Mouse (Mus musculus) limb, embryonic 11.5 days (tissue): Measurements from ENCODE around the gene Gss. TPM values are rescaled to one million over a fixed set of nuclear protein-coding genes. Genes with fewer than 3 reads are reported as not detected.

Experiments used
- ATAC-seq: fragments of 200-750 bp; cut with Nextera tagmentation; 2 replicates; pipeline ENCODE4 v1.8.0; 2017; ENCODE audit warnings: low read depth; ENCODE audit not compliant: insufficient number of reproducible peaks, low FRiP score, low TSS enrichment
- DNase-seq: peaks from one replicate; pipeline ENCODE4 v3.0.0-alpha.2; 2015; ENCODE audit warnings: low spot score
- H3K27ac ChIP-seq: fragments of 300-500 bp; sonication (generic); replicated peaks from 2 replicates; pipeline ENCODE4 v1.5.1; 2014; ENCODE audit warnings: low read depth, mild to moderate bottlenecking, low read length
- H3K27me3 ChIP-seq: fragments of 300-500 bp; sonication (generic); 2 replicates; pipeline ENCODE4 v1.6.1; 2014; ENCODE audit warnings: mild to moderate bottlenecking, low read length, mixed read lengths; ENCODE audit not compliant: control insufficient read depth, insufficient read depth
- H3K36me3 ChIP-seq: fragments of 300-500 bp; sonication (generic); 2 replicates; pipeline ENCODE4 v1.6.1; 2014; ENCODE audit warnings: mild to moderate bottlenecking, low read length, moderate library complexity, mixed read lengths; ENCODE audit not compliant: control insufficient read depth, insufficient read depth
- H3K4me1 ChIP-seq: fragments of 300-500 bp; sonication (generic); 2 replicates; pipeline ENCODE4 v1.6.1; 2014; ENCODE audit warnings: low read length, mixed read lengths; ENCODE audit not compliant: control insufficient read depth, insufficient read depth
- H3K4me2 ChIP-seq: fragments of 300-500 bp; sonication (generic); 2 replicates; pipeline ENCODE4 v1.6.1; 2014; ENCODE audit warnings: low read depth, mild to moderate bottlenecking, moderate library complexity; ENCODE audit not compliant: severe bottlenecking
- H3K4me3 ChIP-seq: fragments of 300-500 bp; sonication (generic); 2 replicates; pipeline ENCODE4 v1.5.1; 2014; ENCODE audit warnings: low read depth, low read length
- H3K9ac ChIP-seq: fragments of 300-500 bp; sonication (generic); 2 replicates; pipeline ENCODE4 v1.6.1; 2014; ENCODE audit warnings: mild to moderate bottlenecking, low read length
- H3K9me3 ChIP-seq: fragments of 300-500 bp; sonication (generic); 2 replicates; pipeline ENCODE4 v1.6.1; 2016; ENCODE audit warnings: low read length; ENCODE audit not compliant: control insufficient read depth
- WGBS: fragments of 180-500 bp; shearing (Covaris S2); extraction: QIAGEN DNeasy Blood & Tissue Kit; methylation state at CpG from one replicate; pipeline ENCODE4 v1.1.7; 2014; 5-methylcytosine and 5-hydroxymethylcytosine counted together
- polyA plus RNA-seq: library from polyadenylated mRNA; unstranded; fragments of >200 nt; fragmentation: Nextera tagmentation; extraction: Ambion mirVana; gene quantifications from 2 replicates; pipeline ENCODE4 v1.2.1, GENCODE M21; 2014

The Gss gene
- polyA plus RNA-seq, 1 experiment from 2014 or later: 24.2 TPM

DNA sequence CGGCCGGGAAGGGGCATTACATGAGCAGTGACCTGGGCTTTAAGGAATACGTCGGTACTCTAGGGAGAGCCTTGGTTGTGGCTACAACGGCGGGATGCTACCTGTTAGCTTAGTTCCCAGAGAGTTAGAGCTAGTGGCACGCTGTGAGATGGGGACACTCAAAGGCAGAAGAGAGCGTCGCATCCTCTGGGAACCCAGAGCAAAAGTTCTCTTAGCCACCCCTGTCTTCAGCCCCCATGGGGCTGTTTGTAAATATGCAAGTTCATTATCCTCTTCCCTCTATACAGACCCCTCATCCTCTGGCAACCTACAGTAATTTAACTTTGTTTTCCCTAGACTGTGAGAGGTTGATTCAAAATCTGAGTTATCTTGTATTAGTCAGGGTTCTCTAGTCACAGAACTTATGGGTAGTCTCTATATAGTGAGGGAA is 259 bp upstream of the Gss start:
- peak overlapping the region; percentile 64 for H3K4me3 ChIP-seq
- DNase-seq (no peak), ATAC-seq (no peak)
- H3K36me3 ChIP-seq: no peaks in the 10 kb centered on the region
- H3K4me2 ChIP-seq: peak overlapping the region; percentile 77
- H3K9ac ChIP-seq: peak overlapping the region; percentile 69
- H3K4me1 ChIP-seq: no peaks in the 10 kb centered on the region; the same call in 1 of the 2 replicates
- no peaks in the 10 kb centered on the region for H3K27me3 ChIP-seq
- no peak overlapping the region for H3K27ac ChIP-seq
- H3K9me3 ChIP-seq: no peaks in the 10 kb centered on the region
- WGBS: 2% methylated on average over 9 of the region's 9 CpGs

DNA sequence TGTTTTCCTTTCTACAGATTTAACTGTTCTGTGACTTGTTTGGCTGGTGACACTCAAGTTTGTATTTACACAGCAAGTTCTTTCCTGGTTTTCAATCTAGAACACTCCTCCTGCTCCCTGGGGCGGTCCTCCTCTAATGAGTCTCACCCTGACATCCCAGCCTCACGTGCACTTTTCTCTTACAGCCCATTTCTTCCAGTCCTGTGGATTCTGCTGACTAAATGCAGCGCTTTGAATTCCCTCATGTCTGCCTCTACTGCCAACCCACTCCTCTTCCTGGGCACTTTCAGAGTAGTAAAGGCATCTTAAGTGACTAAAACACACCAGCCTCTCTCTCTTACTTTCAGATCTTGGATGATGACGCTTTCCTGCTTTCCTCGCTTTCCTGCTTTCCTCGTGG is 934 bp downstream of the Gss start:
- H3K27ac ChIP-seq: no peak overlapping the region
- H3K9me3 ChIP-seq: no peaks in the 10 kb centered on the region
- WGBS: 6% methylated on average over 6 of the region's 6 CpGs
- H3K27me3 ChIP-seq: no peaks in the 10 kb centered on the region
- H3K9ac ChIP-seq: peak overlapping the region; percentile 81
- no peak for ATAC-seq
- DNase-seq: peak; percentile 34
- H3K4me1 ChIP-seq: no peaks in the 10 kb centered on the region; the same call in 1 of the 2 replicates
- peak overlapping the region; percentile 64 for H3K4me3 ChIP-seq
- H3K4me2 ChIP-seq: peak overlapping the region; percentile 77
- H3K36me3 ChIP-seq: no peaks in the 10 kb centered on the region

DNA sequence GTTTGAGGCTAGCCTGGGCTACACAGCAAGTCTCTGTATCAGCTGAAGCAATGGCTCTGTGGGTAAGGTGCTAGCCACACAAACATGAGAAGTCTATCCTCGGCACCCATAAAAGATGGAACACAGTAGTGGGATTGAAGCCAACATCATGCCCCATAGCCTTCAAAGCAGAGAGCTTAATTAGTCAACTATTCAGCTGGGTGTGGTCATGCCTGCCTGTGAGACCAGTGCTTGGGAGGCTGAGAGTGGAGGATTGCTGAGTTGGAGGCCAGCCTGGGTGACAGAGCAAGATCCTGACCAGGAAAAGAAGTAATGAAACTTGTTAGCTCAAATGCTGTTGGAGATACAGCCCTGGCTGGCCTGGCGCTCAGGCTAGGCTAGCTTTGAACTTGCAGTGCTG is 1.7 kb downstream of the Gss start:
- Histone ChIP-seq H3K9ac (no peak overlapping the region), H3K4me2 (no peak overlapping the region), H3K27ac (no peak overlapping the region), H3K9me3 (no peaks in the 10 kb centered on the region), H3K36me3 (no peaks in the 10 kb centered on the region), H3K4me1 (no peaks in the 10 kb centered on the region; the same call in 1 of the 2 replicates), H3K4me3 (no peak overlapping the region), H3K27me3 (no peaks in the 10 kb centered on the region)
- no peak for DNase-seq
- ATAC-seq: no peak
- 91% methylated on average over 2 of the region's 2 CpGs for WGBS

DNA sequence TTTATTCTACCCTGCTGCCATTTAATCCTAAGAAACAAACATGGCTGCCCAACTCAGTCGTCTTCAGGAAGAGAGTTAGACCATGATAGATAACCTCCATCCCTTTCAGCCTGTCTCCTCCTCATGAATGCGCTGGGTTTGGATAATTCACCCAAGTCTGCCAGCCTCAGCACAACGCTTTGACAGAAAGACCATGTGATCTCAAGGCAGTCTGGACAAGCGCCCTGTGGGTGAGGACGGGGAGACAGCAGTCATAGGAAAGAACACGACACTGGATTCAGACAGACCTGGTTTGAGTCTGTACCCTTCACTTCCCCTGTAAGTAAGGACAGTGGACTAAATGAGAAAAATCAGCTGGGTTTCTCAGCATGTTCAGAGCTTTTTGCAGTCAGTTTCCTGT is 3.1 kb downstream of the Gss start:
- ATAC-seq (no peak), DNase-seq (no peak)
- H3K4me3 ChIP-seq: no peak overlapping the region
- no peaks in the 10 kb centered on the region for H3K9me3 ChIP-seq
- no peak overlapping the region for H3K27ac ChIP-seq
- no peaks in the 10 kb centered on the region; the same call in 1 of the 2 replicates for H3K4me1 ChIP-seq
- WGBS: 79% methylated on average over 6 of the region's 6 CpGs
- H3K36me3 ChIP-seq: no peaks in the 10 kb centered on the region
- no peak overlapping the region for H3K4me2 ChIP-seq
- H3K9ac ChIP-seq: no peak overlapping the region
- H3K27me3 ChIP-seq: no peaks in the 10 kb centered on the region

DNA sequence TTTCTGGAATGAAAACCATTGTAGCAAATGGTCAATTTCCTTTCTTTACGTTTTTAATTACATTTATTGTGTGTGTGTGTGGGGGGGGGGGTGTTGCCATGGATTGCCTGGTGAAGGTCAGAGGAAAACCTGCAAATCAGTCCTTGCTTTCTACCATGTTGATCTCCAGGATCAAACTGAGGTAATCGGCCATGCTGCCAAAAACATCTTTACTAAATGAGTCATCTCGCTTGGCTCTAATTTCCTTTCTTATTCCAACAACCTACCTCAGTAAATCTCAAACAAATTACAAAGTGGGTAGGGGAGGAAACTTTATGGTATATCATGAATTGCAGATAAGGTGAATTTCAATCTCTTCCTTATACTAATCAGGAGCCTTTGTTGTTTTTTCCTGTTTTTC is 4.5 kb downstream of the Gss start:
- no peak for DNase-seq
- H3K9me3 ChIP-seq: no peaks in the 10 kb centered on the region
- no peaks in the 10 kb centered on the region for H3K27me3 ChIP-seq
- no peak overlapping the region for H3K27ac ChIP-seq
- no peak overlapping the region for H3K4me2 ChIP-seq
- 75% methylated on average over 3 of the region's 3 CpGs for WGBS
- no peak for ATAC-seq
- no peak overlapping the region for H3K4me3 ChIP-seq
- no peaks in the 10 kb centered on the region; the same call in 1 of the 2 replicates for H3K4me1 ChIP-seq
- H3K36me3 ChIP-seq: no peaks in the 10 kb centered on the region
- no peak overlapping the region for H3K9ac ChIP-seq

DNA sequence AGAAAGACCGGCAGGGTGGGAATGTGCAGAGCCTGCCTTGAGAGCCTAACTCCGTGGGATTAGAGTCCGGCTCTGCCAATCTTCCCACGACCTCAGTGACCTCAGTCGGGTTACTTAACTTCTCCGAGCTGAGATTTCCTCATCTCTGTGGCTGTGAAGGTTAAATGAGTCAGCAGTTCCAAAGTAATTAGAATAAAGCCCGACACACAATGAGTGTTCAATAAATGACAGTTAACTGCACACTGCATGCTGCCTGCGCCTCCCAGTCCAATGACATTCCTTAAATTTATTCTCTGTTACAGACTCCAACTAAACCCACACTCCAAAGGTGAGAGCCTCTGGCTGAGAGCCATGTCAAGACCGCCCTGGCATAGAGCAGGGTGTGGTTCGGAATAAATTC is 7.1 kb downstream of the Gss start:
- no peaks in the 10 kb centered on the region for H3K27me3 ChIP-seq
- H3K27ac ChIP-seq: no peak overlapping the region
- H3K36me3 ChIP-seq: no peaks in the 10 kb centered on the region
- no peak overlapping the region for H3K4me3 ChIP-seq
- no peak for DNase-seq
- no peaks in the 10 kb centered on the region for H3K9me3 ChIP-seq
- no peaks in the 10 kb centered on the region for H3K4me1 ChIP-seq
- H3K4me2 ChIP-seq: no peak overlapping the region
- 75% methylated on average over 10 of the region's 10 CpGs for WGBS
- no peak for ATAC-seq
- no peak overlapping the region for H3K9ac ChIP-seq

DNA sequence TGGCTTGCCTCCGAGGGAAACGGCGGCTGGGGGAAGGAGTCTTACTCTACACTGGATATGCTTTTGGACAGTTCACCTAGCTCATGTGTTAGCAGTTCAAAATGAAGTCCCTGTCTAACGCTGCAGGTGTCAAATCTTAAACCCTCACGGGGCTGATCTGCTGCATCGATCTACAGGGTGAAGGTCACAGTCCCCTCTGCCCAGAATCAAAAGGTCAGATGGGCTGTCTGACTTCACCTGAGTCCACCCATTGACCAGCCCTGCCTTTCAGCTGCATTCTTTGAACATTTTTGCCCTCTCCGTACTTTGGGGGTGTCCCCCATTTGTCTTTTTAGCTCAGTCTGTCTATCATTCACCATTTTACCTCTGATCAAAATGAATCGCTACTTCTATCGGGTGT is 7.5 kb downstream of the Gss start:
- H3K4me1 ChIP-seq: no peaks in the 10 kb centered on the region
- DNase-seq: no peak
- ATAC-seq: no peak
- H3K4me3 ChIP-seq: no peak overlapping the region
- H3K4me2 ChIP-seq: no peak overlapping the region
- H3K9ac ChIP-seq: no peak overlapping the region
- 85% methylated on average over 9 of the region's 9 CpGs for WGBS
- no peak overlapping the region for H3K27ac ChIP-seq
- H3K27me3 ChIP-seq: no peaks in the 10 kb centered on the region
- no peaks in the 10 kb centered on the region for H3K9me3 ChIP-seq
- H3K36me3 ChIP-seq: no peaks in the 10 kb centered on the region

DNA sequence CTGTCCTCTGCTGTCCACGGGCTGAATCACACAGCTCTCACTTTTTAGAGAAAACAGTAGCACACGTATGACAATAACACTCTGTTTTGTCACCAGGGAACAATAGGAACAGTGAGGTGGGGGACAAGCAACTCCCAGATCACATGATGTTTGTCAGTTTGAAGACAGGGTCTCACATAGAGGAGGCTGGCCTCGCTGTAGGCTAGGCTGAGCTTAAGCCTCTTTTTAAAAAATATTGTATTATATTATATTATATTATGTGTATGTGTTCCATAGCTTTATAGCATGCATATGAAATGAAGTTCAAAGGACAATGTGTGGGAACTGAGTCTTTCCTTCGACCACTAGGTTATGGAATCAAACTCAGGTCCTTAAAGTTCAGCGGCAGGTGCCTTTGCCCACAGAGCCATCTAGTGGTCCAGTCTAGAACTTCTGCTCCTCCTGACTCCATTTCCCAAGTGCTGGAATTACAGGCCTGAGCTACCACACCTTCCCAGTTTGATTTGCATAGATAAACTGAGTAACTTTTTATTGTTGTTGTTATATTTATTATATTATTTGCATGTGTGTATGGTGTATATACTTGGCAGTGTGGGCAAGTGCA is 8.6 kb downstream of the Gss start:
- Histone ChIP-seq H3K4me1 (no peaks in the 10 kb centered on the region), H3K36me3 (no peaks in the 10 kb centered on the region), H3K27ac (no peak overlapping the region), H3K4me3 (no peak overlapping the region), H3K9ac (no peak overlapping the region), H3K9me3 (no peaks in the 10 kb centered on the region), H3K27me3 (no peaks in the 10 kb centered on the region), H3K4me2 (no peak overlapping the region)
- 47% methylated on average over 5 of the region's 5 CpGs for WGBS
- ATAC-seq (no peak), DNase-seq (peak; percentile 72)

DNA sequence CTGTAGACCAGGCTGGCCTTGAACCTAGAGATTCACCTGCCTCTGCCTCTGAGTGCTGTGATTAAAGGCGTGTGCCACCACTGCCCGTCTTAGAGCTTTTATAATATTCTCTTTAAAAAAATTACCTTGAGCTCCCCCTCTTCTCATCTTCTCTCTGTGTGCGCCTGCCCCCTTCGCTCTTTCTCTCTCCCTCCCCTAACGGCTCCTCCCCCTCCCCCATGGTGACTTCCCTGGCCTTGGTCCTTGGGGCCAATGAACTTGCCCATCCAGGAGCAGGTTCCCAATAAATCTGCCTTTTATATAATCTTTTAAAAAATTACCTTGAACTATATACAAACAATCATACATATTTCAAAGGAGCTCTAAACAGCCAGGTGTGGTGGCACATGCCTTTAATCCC is 9.6 kb downstream of the Gss start:
- DNase-seq (no peak), ATAC-seq (no peak)
- Histone ChIP-seq H3K27me3 (no peaks in the 10 kb centered on the region), H3K9ac (no peak overlapping the region), H3K4me1 (no peaks in the 10 kb centered on the region), H3K4me2 (no peak overlapping the region), H3K36me3 (no peaks in the 10 kb centered on the region), H3K27ac (no peak overlapping the region), H3K9me3 (no peaks in the 10 kb centered on the region), H3K4me3 (no peak overlapping the region)
- 85% methylated on average over 5 of the region's 5 CpGs for WGBS
